Mouse (Mus musculus): ENCODE results near the gene Slc25a13.

DNA sequence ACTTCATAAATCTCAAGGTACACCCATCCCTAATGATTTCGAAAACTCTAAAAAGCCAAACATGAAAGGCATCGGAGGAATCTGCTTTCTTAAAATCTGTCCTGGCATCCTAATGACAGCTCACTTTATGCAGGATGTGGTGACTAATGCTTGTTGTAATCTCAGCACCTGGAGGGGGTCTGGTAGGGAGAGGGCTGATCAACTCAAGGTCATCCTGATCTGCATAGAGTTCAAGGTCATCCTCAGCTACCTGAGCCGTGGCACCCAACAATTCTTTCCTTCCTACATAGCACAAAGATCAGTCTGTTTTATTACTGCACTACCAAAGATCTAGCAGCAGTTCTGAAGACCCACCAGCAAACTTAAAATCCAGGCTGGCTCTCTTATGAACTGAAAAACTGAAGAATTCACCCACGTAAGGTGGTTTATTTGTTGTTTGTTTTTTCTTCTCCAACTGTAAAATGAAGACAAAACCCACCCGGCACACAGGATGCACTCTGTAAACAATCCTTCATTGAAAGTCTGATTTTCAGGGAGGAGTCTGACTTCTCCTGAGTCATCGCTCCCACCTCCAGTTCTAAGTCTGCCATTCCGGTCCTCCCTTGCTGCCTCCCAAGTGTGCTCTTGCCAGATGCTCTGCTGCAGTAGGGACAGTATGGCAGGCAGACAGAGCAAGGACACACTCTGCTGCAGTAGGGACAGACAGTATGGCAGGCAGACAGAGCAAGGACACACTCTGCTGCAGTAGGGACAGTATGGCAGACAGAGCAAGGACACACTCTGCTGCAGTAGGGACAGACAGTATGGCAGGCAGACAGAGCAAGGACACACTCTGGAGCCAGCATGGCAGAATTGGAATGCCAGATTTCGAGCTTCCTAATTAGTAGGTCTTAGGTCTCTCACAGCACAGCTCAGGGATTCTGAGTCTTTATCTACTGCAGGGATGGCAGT, 4.3 kb downstream of the Slc25a13 start:
- TF ChIP-seq CTCF (IDR thresholded peaks at IDR 0.05; ENCODE audit: extremely low read depth, insufficient read length, insufficient replicate concordance, low read depth, low read length) (no peak), POLR2A (IDR thresholded peaks at IDR 0.05; ENCODE audit: low read depth, low read length) (no peak)

Measured in small intestine, adult 2 months (tissue).